Mouse (Mus musculus): ENCODE results near the gene Tex12.

Tex12 gene

GRCm38 (mm10) chr9:50561145-50561917 is at the start of gene Tex12:
TSS of gene Tex12 (minus strand) at chr9:50561325.
- no peak for DNase-seq (ENCODE audit: low spot score)

- DNase-seq (ENCODE audit: low spot score), result no peak
Observed at GRCm38 (mm10) chr9:50604338-50604737, 43.2 kb upstream of the Tex12 start.

GRCm38 (mm10) chr9:50603998-50604324 is 42.8 kb upstream of the Tex12 start:
- DNase-seq (ENCODE audit: low spot score), result no peak

- peak; percentile 96 for DNase-seq (ENCODE audit: low spot score)
Observed at GRCm38 (mm10) chr9:50603189-50603997, 42.3 kb upstream of the Tex12 start, which contains the start of the genes Sdhd and Timm8b. TSS of gene Sdhd (minus strand) at chr9:50603812. TSS of gene Timm8b (plus strand) at chr9:50603910.

- DNase-seq (ENCODE audit: low spot score), result no peak
Observed at GRCm38 (mm10) chr9:50602055-50602845, 41.1 kb upstream of the Tex12 start.

GRCm38 (mm10) chr9:50601536-50601935 is 40.4 kb upstream of the Tex12 start:
- no peak for DNase-seq (ENCODE audit: low spot score)

- no peak for DNase-seq (ENCODE audit: low spot score)
Observed at GRCm38 (mm10) chr9:50596973-50597372, 35.8 kb upstream of the Tex12 start.

- no peak for DNase-seq (ENCODE audit: low spot score)
Observed at GRCm38 (mm10) chr9:50594794-50595417, 33.8 kb upstream of the Tex12 start.

GRCm38 (mm10) chr9:50593544-50593943 is 32.4 kb upstream of the Tex12 start:
- no peak for DNase-seq (ENCODE audit: low spot score)

- no peak for DNase-seq (ENCODE audit: low spot score)
Observed at GRCm38 (mm10) chr9:50592955-50593354, 31.8 kb upstream of the Tex12 start.

- no peak for DNase-seq (ENCODE audit: low spot score)
Observed at GRCm38 (mm10) chr9:50590856-50591518, 29.9 kb upstream of the Tex12 start.

- DNase-seq (ENCODE audit: low spot score), result no peak
Observed at GRCm38 (mm10) chr9:50586955-50587354, 25.8 kb upstream of the Tex12 start.

- DNase-seq (ENCODE audit: low spot score), result no peak
Observed at GRCm38 (mm10) chr9:50585145-50585818, 24.2 kb upstream of the Tex12 start.

- DNase-seq (ENCODE audit: low spot score), result no peak
Observed at GRCm38 (mm10) chr9:50580370-50580769, 19.2 kb upstream of the Tex12 start.

- no peak for DNase-seq (ENCODE audit: low spot score)
Observed at GRCm38 (mm10) chr9:50569599-50570525, 8.7 kb upstream of the Tex12 start.

- no peak for DNase-seq (ENCODE audit: low spot score)
Observed at GRCm38 (mm10) chr9:50567881-50568280, 6.8 kb upstream of the Tex12 start.

GRCm38 (mm10) chr9:50567372-50567771 is 6.2 kb upstream of the Tex12 start:
- DNase-seq (ENCODE audit: low spot score), result peak; percentile 14

GRCm38 (mm10) chr9:50565940-50566339 is 4.8 kb upstream of the Tex12 start:
- no peak for DNase-seq (ENCODE audit: low spot score)

GRCm38 (mm10) chr9:50565173-50565572 is 4.0 kb upstream of the Tex12 start:
- peak; percentile 16 for DNase-seq (ENCODE audit: low spot score)

- no peak for DNase-seq (ENCODE audit: low spot score)
Observed at GRCm38 (mm10) chr9:50561918-50562360, 814 bp upstream of the Tex12 start.
